Mouse (Mus musculus) cerebellum, adult 9-10 months (tissue): Measurements from ENCODE around the gene Klhdc8b.

Experiments
- DNase-seq: peaks from one replicate; pipeline ENCODE4 v3.0.0; 2022

Gene Klhdc8b

GRCm38 (mm10) chr9:108480813-108481519, 19.6 kb upstream of the Klhdc8b start:
- DNase-seq: no peak

- DNase-seq: no peak
Measured at GRCm38 (mm10) chr9:108479721-108480351, 18.5 kb upstream of the Klhdc8b start, which contains the start of gene Lamb2. TSS of gene Lamb2 (plus strand) at chr9:108479736.

- DNase-seq: no peak
Measured at GRCm38 (mm10) chr9:108479241-108479640, 17.9 kb upstream of the Klhdc8b start.

- DNase-seq: no peak
Measured at GRCm38 (mm10) chr9:108478638-108479156, 17.3 kb upstream of the Klhdc8b start.

GRCm38 (mm10) chr9:108474528-108474927, 13.1 kb upstream of the Klhdc8b start:
- no peak for DNase-seq

GRCm38 (mm10) chr9:108469845-108470244, 8.5 kb upstream of the Klhdc8b start:
- no peak for DNase-seq

- DNase-seq: no peak
Measured at GRCm38 (mm10) chr9:108469430-108469829, 8.0 kb upstream of the Klhdc8b start.

- no peak for DNase-seq
Measured at GRCm38 (mm10) chr9:108466219-108466618, 4.8 kb upstream of the Klhdc8b start.

- no peak for DNase-seq
Measured at GRCm38 (mm10) chr9:108463713-108464112, 2.3 kb upstream of the Klhdc8b start.

- DNase-seq: no peak
Measured at GRCm38 (mm10) chr9:108462192-108462591, 811 bp upstream of the Klhdc8b start.

GRCm38 (mm10) chr9:108461675-108462074, 294 bp upstream of the Klhdc8b start:
- no peak for DNase-seq

- peak; percentile 90 for DNase-seq
Measured at GRCm38 (mm10) chr9:108460319-108461178, 832 bp downstream of the Klhdc8b start, which contains the start of gene Ccdc71. TSS of gene Ccdc71 (plus strand) at chr9:108460527.

GRCm38 (mm10) chr9:108459939-108460318, 1.5 kb downstream of the Klhdc8b start:
- no peak for DNase-seq

- no peak for DNase-seq
Measured at GRCm38 (mm10) chr9:108456953-108457352, 4.4 kb downstream of the Klhdc8b start.

GRCm38 (mm10) chr9:108455747-108456571, 5.4 kb downstream of the Klhdc8b start:
- no peak for DNase-seq

GRCm38 (mm10) chr9:108454429-108454828, 7.0 kb downstream of the Klhdc8b start:
- no peak for DNase-seq

- DNase-seq: no peak
Measured at GRCm38 (mm10) chr9:108453458-108453857, 7.9 kb downstream of the Klhdc8b start.

- no peak for DNase-seq
Measured at GRCm38 (mm10) chr9:108452911-108453310, 8.5 kb downstream of the Klhdc8b start.

- DNase-seq: peak; percentile 93
Measured at GRCm38 (mm10) chr9:108452291-108452906, 9.0 kb downstream of the Klhdc8b start.

GRCm38 (mm10) chr9:108451519-108452160, 9.7 kb downstream of the Klhdc8b start:
- DNase-seq: no peak

- no peak for DNase-seq
Measured at GRCm38 (mm10) chr9:108451170-108451493, 10.2 kb downstream of the Klhdc8b start.
